Mouse (Mus musculus) left cerebral cortex, postnatal 10 days (tissue): ENCODE results near the gene Galns. TPM values are rescaled to one million over a fixed set of nuclear protein-coding genes. Genes with fewer than 3 reads are reported as not detected.
"Not testable (repeated sequence)": the region's sequence is repeated elsewhere in the genome, so short reads cannot be mapped to it uniquely, and the experiment has no call there.

Source experiments
- DNase-seq, 2 experiments: peaks; one replicate each; pipeline ENCODE4 v3.0.0; 2021 to 2022; ENCODE audit warnings: low spot score in 2 of 2, mixed read lengths in 1 of 2; ENCODE audit errors: extremely low spot score in 1 of 2
- intact Hi-C: fragments of 180-260 bp; cut with DNase I; formaldehyde crosslinking; loops from one replicate; pipeline ENCODE4 v1.15.1; 2025
- total RNA-seq, 2 experiments: library from RNA; stranded (reverse); gene quantifications; 2 replicates each; pipeline ENCODE4 v1.2.3; 2021

Gene Galns
- total RNA-seq, 2 experiments from 2014 or later, result 12.5 to 14.6 TPM

DNA sequence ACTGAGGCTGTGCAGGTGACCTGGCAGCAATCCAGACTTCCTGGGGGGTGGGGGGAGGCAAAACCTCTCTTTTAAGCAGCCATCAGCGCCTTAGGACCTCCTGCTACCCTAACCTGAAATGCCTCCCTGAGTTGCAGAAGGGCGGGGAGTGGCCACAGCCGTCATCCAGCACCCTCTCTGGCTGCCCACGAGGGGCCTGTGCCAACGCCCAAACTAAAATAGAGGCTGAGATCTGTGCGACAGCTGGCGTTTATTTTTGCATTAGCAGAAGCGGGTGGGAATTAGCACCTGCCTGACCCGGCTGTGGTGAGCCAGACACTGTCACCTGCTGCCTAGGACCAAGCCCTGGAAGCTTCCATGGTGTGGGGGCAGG is 25.5 kb upstream of the Galns start:
- no peak for DNase-seq

DNA sequence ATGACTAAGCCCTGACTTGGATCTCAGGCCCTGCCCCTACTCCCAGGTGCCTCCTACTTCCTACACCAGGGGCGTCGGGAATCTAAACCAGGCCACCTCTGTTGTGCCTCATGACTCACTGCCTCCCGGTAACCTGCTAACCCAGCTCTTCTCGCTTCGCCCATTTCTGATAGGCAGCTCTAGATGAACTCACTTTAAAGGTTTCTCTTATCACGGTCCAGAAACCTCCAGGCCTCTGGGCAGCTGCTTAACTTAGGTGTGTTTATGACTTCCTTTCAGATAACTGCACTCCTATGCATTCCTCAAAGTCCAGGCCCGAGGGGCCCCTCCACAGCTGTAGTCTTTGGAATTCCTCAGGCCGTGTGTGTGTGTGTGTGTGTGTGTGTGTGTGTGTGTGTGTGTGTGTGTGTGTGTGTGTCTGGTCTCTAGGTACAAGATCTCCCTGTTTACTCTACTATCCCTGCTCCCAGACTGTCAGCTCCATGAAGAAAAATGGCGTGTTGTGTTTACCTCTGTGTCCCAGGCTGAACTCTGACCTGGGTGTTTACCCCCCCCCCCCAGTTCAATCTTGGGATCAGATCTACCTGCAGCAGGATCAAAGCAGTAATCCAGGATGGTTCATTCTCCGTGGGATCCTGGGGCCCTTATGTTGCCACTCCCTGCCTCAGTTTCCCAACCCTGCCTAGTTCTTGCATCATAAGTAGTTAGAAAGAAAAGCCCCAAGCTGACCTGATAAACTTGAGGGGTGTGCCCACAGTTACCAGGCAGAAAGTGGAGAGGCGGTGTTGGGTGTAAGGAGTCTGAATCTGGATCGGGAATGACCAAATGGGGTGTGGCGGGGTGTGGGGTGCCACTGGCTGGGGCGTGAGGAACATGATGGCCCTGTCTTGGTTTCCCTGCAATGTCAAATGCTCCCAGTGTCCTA is 24.9 kb upstream of the Galns start:
- no peak for DNase-seq
- intact Hi-C loops, result no loop called here

More for the DNA sequence above, 25.5 kb upstream of the Galns start:
- intact Hi-C loops, result no loop called here

DNA sequence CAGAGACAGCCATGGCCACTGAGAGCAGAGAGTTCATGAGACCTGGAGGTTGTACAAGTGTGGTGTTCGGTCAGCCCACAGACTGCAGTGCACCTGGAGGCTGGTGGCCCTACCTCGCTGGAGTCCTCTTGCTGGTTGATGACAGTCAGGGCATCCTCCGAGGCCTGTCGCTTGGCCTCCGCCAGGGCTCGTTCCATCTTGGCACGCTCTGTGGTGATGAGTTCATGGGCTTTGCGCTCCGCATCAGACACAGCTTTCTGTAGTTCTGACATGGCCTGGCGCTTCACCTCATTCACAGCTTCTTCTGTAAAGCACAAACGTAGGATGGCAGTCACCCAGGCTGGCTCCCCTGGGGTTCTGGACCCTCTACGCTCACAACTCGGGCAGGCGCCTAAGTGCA is 21.9 kb upstream of the Galns start:
- intact Hi-C loops, result no loop called here
- DNase-seq, result no peak

DNA sequence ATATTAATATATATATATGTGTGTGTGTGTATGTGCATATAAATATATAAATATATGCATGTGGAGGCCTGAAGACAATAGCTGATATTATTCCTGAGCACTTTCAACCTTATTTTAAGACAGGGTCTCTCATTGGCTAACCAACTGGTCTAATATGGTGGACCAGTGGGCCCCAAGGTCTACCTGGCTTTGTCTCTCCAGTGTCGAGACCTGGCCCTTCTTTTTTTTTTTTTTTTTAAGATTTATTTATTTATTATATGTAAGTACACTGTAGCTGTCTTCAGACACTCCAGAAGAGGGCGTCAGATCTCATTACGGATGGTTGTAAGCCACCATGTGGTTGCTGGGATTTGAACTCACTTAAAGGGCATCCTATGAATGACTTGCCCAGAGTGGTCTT is 20.9 kb upstream of the Galns start:
- intact Hi-C loops, result not testable (repeated sequence)

DNA sequence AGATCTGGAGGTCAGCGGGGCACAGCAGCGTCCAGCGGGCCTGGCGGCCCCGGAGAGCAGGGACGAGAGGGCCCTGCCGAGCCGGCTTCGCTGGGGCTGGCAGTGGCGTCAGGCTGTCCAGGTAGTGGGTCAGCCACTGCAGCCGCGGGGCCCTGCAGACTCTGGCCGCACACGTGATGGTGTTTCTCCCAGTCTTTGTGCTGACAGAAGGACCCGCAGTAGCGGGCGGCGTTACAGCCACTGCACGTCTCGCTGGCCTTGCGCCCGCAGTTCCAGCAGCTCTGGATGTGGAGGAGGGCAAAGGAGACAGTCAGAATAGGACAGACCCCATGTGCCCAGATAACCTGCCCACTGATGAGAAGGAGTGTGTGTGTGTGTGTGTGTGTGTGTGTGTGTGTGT is 19.4 kb upstream of the Galns start:
- DNase-seq, result no peak
- intact Hi-C loops, result no loop called here

More for the DNA sequence above, 20.9 kb upstream of the Galns start:
- not testable (repeated sequence) for DNase-seq

DNA sequence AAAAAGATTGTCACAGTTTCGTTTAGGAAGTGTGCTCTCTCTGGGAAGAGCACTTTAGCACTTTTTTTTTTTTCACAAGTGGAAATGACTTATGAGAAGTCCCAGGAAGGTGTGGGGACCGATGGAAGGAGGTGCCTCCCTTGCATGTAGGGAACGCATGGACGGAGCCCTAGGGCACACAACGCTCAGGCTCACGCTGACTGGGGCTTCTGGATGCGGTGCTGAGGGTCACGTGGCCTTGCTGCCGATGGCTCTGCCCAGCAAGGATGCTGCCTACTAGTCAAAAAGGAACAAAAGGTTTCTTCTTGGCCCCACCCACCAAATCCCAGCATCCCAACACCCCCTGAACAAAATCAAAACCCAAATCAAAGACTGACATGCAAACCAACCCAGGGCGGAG is 18.1 kb upstream of the Galns start:
- intact Hi-C loops, result no loop called here
- no peak for DNase-seq

DNA sequence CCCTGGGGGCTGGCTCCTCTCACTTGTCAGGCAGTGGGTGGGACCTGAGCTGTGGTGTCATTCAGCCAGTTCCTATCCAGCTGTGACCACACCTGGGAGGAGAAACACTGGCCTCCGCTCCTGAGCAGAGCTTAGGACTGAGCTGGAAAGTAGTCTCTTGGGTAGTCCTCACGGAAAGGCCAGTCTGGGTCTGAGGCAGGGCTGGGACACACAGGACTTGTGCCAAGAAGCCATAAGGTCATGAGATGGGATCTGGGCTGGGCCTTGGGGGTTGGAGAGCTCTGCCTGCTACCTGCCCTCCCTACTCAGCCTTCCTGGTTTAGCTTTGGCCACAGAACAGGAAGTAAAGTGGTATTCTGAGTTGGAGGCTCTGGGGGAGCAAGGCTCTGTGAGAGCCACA is 15.6 kb upstream of the Galns start:
- intact Hi-C loops, result no loop called here
- no peak for DNase-seq

DNA sequence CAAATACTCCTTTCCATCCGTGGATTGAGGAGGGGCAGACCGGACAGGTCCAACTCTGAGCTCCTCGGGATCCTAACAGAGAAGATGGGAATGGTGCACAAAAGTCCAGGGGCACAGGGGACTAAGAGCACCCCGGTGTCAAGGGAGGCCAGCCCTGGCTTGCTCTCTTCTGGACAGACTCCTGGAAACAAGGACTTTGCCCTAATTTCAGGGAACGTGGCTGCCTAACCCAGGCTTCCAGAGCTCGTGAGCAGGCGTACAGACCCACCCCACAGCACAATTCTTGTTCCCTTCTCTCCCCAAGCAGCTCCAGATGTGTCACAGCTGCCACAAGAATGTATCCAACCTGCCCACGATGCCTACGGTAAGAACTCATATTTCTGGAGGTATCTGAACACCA is 14.5 kb upstream of the Galns start:
- intact Hi-C loops, result no loop called here
- DNase-seq, result no peak

DNA sequence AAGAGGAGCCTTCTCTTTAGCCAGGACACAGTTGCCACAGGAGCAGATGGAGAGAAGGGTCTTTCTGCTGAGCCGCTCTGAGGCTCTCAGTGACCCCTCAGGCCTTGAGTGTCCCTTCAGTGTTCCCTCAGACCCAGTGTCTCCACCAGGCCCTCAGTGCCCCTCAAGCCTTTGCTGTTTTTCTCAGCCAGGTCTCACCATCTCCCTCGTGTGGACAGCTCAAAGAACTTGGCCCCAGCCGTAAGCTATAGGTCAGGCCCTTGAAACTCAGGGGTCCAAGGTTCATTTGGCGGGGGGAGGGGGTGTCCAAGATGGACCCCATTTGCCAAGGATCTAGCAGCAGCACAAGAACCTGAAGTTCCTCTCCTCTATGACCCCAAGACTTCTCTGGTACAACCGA is 13.4 kb upstream of the Galns start:
- no peak for DNase-seq
- intact Hi-C loops, result no loop called here

DNA sequence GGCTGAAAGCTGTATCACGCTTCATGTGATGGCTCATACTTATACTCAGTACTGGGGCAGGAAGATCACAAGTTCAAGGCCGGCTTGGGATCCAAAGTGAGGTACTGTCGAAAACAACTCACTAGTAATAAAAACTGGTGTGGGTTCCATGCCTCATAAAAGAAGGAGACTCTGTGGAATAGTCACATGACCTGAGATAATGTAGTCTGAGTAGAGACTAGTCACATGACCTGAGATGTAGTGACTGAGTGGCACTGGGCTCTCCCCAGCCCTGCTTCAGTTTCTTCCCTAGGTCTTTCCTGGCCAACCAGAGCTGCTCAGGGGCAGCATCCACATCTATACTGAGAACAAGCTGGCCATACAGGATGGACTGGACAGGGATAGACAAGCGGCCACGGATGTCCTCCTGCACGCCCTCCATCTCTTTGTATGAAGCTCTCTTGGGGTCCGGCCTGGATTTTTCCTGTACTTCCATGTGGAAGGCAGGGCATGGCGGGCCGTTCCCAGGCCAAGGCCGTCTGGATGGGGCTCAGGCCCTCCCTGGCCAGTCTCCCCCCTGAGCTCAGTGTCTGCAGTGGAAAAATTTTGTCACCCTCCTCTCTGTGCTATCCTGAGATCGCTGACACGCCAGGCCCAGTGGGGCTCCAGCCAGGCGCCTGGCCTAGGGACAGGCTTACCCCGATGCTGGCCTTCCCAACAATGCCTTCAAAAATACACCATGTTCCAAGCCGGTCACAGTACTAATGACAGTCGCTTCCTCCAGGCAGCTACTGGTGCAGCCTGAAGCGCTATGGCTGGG is 12.8 kb upstream of the Galns start:
- intact Hi-C loops, result no loop called here
- no peak for DNase-seq

DNA sequence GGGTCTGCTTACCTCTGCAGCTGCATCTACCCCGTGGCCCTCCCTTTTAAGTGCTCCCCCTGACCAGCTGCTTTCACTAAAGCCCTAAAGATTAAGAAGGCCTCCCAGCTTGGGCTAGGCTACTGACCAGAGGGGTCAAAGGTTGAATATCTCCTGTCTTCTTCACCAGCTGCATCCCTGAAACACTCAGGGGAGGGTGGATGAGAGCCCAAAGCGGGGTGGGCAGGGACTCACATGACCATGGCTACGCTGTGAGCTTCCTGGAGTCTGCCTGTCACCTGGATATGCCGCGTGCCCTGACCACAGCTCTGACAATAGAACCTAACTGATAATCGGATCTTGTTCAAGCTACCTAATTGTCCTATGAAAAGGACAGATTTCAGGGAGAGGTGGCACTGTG is 11.5 kb upstream of the Galns start, which contains the start of gene Pabpn1l:
Gene Pabpn1l, minus strand, starts transcription at position 13 of the 400 bp plus-strand sequence.
- intact Hi-C loops, result no loop called here
- DNase-seq, result no peak

DNA sequence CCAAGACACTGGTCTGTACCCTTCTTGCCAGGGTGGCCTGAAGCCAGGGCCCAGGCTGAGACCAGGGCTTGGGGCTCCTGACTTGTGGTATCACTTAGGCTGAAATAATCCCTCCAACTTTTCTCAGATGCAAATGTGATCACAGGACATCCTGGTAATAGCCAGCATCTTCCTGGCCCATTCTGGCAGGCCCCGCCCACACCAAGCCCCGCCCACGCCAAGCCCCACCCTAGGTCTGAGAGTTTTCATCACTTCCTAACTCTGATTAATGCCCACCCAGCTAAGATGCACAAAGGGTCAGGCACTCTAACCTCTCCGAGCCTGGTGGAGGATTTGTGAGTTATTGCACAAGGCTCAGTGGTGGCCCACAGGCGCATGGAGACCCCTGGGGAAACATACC is 9.2 kb upstream of the Galns start:
- intact Hi-C loops, result no loop called here
- no peak for DNase-seq

DNA sequence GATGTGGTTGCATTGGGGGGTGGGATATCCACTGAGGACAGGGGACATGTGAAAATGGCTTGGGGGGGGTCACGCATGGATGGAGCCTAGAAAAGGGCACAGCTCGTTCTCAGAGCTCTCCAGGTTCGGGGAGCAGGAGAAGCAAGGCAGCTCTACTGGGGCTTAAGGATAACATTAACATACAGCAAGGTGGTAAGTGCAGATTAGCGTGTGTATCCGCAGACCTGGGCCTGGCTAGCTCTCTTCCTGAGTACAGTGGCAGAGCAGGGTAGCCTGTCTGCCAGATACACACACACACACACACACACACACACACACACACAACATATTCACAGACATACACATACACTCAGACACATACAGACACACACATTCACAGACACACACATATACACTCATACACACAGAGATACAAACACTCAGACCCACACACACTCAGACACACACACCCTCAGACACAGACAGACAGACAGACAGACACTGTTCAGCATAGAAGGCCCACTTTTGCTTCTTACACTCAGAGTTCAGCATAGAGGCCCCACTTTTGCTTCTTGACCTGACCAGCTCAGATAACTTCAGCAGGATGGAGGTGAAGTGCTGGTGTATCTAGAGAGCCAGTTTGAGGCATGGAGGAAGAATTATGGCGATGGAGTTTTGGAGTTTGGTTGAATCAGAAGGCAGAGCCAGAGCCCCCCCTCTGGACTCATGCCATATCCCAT is 7.6 kb upstream of the Galns start:
- intact Hi-C loops, result loop anchor here (2.0 kb wide), 1 partner anchor 212 kb away; no protein-coding TSS in a partner anchor
- no peak for DNase-seq

DNA sequence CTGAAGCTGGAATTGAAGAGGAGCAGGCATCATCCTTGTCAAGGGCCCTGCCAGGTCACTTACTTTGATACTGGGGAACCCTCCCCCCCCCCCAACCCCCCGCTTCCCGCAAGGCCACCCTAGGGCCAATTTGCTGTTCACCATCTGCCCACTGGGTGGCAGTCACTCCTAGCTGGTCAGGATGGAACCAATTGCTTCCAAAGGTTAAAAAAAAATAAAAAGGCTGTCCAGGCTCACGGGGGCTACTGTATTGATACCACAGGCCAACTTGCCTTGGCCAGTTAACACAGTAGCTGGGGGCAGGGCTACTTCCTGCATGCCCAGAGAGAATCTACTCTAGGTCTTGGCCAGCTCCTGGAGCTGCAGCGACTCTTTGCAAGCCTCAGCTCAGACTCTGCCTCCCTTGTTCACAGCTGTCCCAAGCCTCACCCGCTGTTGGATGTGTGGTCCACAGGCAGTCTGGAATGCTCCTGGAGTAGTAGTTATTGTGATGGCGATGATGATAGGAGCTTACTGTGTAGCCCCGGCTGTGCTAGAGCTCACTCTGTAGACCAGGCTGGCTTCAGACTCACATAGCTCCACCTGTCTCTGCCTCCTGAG is 6.8 kb upstream of the Galns start:
- peak; percentile 44 to 86 for DNase-seq
- intact Hi-C loops, result loop anchor here (2.0 kb wide), 1 partner anchor 213 kb away; no protein-coding TSS in a partner anchor

DNA sequence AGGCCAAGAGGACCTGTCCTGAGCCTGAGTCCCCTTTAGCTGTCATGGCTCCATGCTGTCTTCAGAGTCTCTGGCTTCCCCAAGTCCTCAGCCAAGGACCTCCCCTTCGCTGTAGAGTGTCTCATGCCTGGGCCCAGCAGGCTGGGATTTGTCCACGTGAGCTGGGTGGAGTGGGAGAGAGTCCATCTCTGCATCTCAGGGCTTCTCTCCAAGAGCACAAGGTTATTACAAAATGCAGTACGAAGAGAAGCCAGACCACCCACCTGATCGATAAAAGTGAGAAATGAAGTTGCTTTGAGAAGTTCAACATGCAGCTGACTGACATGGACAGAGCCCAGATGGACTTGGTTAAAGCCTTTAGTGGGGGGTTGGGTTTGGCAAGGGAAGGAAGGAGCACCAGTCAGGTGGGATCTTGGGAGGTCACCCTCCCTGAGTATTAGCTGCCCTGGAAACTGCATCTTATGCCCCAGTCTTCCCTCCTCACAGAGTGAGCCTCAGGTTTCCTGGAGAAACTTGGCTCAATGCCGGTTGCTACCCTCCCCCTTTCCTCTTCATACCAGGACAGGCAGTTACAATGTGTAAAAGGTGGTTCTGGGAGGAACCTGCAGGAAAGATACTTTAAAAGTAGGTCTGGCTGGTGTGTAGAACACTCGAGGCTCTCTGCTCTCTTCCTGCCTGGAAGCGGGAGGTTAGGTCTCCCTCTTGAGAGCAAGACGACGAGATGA is 5.1 kb upstream of the Galns start:
- DNase-seq, result no peak
- intact Hi-C loops, result no loop called here

DNA sequence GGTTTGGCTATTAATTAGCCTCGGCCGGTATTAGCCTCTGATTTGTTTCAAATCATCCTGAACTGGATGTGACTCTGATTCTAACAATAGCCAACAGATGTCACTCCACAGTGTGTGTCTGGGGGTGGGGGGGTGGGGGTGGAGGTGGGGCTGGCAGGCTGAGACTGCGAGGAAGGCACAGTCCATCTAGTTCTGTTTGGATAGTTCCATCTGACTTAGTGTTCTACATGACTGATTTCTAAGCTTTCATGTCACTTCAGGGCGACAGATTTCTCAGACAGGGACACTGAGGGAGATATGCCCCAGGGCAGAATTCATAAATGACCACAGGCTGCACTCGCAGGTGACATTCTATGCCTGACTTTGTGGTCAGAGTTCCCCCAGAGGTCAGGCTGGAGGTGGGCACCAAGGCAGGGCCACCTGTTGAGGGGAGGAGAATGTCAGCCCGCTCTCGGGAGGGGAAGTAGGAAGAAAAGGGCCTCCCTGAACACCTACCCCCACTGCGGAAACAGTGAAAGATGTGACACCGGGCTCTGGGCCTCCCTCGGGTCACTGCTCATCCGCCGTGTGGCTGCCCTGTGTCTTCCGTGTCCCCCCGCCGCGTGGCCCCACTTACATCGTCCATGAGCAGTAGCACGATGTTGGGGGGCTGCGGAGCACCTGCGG is 518 bp downstream of the Galns start:
- intact Hi-C loops, result loop anchor here (5.0 kb wide), 1 partner anchor 108 kb away; no protein-coding TSS in a partner anchor
- no peak for DNase-seq

DNA sequence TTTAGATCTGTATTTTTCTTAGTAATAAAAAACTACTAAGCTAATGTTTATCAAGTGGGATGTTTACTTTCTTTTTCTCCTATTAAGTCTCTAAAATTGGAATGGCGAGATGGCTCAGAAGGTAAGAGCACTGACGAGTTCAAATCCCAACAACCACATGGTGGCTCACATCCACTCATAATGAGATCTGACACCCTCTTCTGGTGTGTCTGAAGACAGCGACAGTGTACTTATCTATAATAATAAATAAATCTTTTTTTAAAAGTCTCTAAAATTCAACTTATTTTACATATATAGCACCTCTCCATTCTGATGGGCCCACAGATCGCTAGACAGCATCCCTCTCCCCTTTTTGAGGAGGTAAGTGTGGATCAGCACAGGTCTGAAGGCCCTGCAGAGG is 1.1 kb downstream of the Galns start:
- intact Hi-C loops, result loop anchor here (5.0 kb wide), 1 partner anchor 108 kb away; no protein-coding TSS in a partner anchor
- no peak for DNase-seq

DNA sequence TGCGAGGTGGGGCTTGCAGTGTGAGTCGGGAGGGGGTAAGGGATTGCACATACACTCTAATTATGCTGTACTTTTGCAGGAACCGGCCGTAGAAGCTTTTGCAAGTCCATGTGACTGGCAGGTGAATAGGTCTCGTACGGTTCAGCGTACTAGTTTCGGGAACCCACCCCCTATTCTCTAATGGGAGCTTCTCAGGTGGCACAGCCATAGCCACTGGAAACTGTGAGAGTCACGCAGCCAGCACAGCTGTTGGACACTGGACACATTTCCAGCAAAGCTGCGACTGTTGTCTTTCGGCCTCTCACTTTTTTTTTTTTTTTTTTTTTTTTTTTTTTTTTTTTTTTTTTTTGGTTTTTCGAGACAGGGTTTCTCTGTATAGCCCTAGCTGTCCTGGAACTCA is 4.5 kb downstream of the Galns start:
- intact Hi-C loops, result no loop called here
- no peak for DNase-seq
